Mouse (Mus musculus): Measurements from ENCODE around the gene Mvb12a. TPM values are rescaled to one million over a fixed set of nuclear protein-coding genes. Genes with fewer than 3 reads are reported as not detected.
"Not testable (repeated sequence)": the region's sequence is repeated elsewhere in the genome, so short reads cannot be mapped to it uniquely, and the experiment has no call there.

The Mvb12a gene
- polyA plus RNA-seq, 1 experiment: 182 TPM

DNA sequence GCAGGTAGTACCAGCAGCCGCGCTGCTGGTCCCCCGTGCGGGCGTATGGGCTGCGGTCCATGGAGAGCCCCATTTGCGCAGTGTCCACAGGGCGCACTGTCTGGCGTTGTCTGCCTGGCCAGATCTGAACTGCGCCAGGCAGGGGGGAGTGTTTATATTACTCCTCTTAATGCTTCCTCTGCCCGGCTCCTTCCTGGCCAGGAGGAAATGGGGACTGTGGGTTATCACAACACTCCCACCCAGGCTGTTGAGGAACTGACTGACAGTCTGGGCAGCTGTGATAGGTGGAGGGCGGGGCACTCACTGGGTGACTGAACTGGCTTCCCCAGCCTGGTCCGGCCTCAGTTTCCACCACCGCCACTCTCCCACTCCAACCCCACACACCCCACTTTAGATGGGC lies 31.1 kb upstream of the Mvb12a start, which contains the start of gene Plvap:
Plvap (minus strand) TSS at position 109 of the 400 bp plus-strand sequence.
- no peak within 1 kb of the TSS for H3K4me3 ChIP-seq (ENCODE audit: control insufficient read depth, insufficient read depth, low read length)
- H3K36me3 ChIP-seq (ENCODE audit: control insufficient read depth, insufficient read depth, low read length): no peaks in the 10 kb centered on the region
- peaks cover 8% of the 10 kb centered on the region for H3K4me1 ChIP-seq (replicated peaks; ENCODE audit: control insufficient read depth, insufficient read depth, low read length)
- no peak within 1 kb of the TSS for H3K27ac ChIP-seq (ENCODE audit: control insufficient read depth, insufficient read depth, low read length)
- TF ChIP-seq CTCF (IDR thresholded peaks at IDR 0.05; ENCODE audit: borderline replicate concordance, control insufficient read depth, extremely low read depth, insufficient read depth, low read length, poor library complexity) (no peak), POLR2A (IDR thresholded peaks at IDR 0.05; ENCODE audit: control insufficient read depth, extremely low read depth, insufficient read depth, low read length, poor library complexity) (no peak)
- 7% methylated on average over 14 of the region's 14 CpGs for WGBS
- no peak for DNase-seq
- peaks cover 3% of the 10 kb centered on the region; the same call in 1 of the 2 replicates for H3K27me3 ChIP-seq (ENCODE audit: control insufficient read depth, insufficient read depth, low read length)

DNA sequence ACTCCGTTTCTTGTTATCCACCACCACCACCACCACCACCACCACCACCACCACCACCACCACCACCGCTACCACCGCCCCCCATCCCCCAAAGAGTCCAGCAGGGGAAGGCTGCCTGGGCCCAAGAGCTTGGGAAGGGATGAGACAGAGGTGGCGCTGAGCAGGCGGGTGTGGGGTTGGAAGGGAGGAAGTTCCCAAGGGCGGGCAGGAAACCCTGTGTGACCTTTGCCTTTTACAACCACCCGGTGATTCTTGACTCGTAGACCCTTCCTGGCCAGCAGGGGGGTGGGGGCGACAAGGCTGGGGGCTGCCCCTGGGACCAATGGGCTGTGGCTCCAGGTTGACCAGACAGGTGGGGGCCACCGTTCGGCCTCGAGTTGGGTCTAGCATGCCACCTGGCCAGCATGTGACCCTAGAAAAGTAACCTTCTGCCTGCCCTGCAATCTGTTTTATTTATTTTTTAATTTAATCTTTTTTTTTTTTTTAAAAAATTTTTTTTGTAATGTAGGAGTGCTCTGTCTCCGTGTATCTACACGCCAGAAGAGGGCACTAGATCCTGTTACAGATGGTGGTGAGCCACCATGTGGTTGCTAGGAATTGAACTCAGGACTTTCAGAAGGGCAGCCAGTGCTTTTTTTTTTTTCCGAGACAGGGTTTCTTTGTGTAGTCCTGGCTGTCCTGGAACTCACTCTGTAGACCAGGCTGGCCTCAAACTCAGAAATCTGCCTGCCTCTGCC lies 29.5 kb upstream of the Mvb12a start:
- peaks cover 3% of the 10 kb centered on the region; the same call in 1 of the 2 replicates for H3K27me3 ChIP-seq (ENCODE audit: control insufficient read depth, insufficient read depth, low read length)
- DNase-seq: no peak
- no peaks in the 10 kb centered on the region for H3K36me3 ChIP-seq (ENCODE audit: control insufficient read depth, insufficient read depth, low read length)
- 37% methylated on average over 15 of the region's 15 CpGs for WGBS
- H3K4me1 ChIP-seq (replicated peaks; ENCODE audit: control insufficient read depth, insufficient read depth, low read length): no peaks in the 10 kb centered on the region
- TF ChIP-seq POLR2A (IDR thresholded peaks at IDR 0.05; ENCODE audit: control insufficient read depth, extremely low read depth, insufficient read depth, low read length, poor library complexity) (no peak), CTCF (IDR thresholded peaks at IDR 0.05; ENCODE audit: borderline replicate concordance, control insufficient read depth, extremely low read depth, insufficient read depth, low read length, poor library complexity) (no peak)
- H3K4me3 ChIP-seq (ENCODE audit: control insufficient read depth, insufficient read depth, low read length): no peak overlapping the region
- no peak overlapping the region for H3K27ac ChIP-seq (ENCODE audit: control insufficient read depth, insufficient read depth, low read length)

DNA sequence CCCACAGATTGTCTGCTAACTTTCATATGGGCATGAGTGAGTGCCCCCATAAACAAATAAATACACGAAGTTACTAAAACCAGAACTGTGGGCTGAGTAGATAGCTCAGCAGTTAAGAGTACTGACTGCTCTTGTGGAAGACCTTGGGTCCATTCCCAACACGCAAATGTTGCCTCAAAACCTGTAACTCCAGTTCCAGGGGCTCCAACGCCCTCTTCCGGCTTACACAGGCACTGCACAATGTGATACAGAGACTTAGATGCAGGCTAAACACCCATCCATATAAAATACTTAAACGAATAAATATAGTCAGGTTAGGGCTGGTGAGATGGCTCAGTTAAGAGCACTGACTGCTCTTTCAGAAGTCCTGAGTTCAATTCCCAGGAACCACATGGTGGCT lies 27.7 kb upstream of the Mvb12a start:
- 86% methylated on average over 5 of the region's 5 CpGs for WGBS
- TF ChIP-seq POLR2A (IDR thresholded peaks at IDR 0.05; ENCODE audit: control insufficient read depth, extremely low read depth, insufficient read depth, low read length, poor library complexity) (no peak), CTCF (IDR thresholded peaks at IDR 0.05; ENCODE audit: borderline replicate concordance, control insufficient read depth, extremely low read depth, insufficient read depth, low read length, poor library complexity) (no peak)
- no peaks in the 10 kb centered on the region for H3K36me3 ChIP-seq (ENCODE audit: control insufficient read depth, insufficient read depth, low read length)

DNA sequence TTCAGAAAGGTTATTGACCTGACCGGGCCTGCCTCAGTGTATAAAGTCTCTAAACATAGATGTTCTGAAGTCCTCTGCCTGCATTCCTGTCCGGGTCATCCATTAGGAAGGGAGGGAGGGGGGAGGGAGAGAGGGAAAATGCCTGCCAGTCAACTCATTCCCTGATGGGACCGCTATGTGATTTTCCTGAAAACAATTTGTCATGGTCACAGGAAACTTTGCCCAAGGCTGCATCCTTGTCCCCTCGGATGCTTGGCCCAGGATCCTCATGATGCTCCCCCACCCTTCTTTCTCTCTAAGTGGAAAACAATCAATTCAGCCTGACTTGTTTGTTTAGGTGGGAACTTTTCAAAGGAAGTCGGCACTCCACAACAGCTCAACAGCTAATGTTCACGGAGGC lies 25.9 kb upstream of the Mvb12a start:
- H3K27ac ChIP-seq (ENCODE audit: control insufficient read depth, insufficient read depth, low read length): no peak overlapping the region
- no peak for DNase-seq
- WGBS: 83% methylated on average over 6 of the region's 6 CpGs
- no peaks in the 10 kb centered on the region for H3K4me1 ChIP-seq (replicated peaks; ENCODE audit: control insufficient read depth, insufficient read depth, low read length)
- TF ChIP-seq CTCF (IDR thresholded peaks at IDR 0.05; ENCODE audit: borderline replicate concordance, control insufficient read depth, extremely low read depth, insufficient read depth, low read length, poor library complexity) (no peak), POLR2A (IDR thresholded peaks at IDR 0.05; ENCODE audit: control insufficient read depth, extremely low read depth, insufficient read depth, low read length, poor library complexity) (no peak)
- H3K4me3 ChIP-seq (ENCODE audit: control insufficient read depth, insufficient read depth, low read length): no peak overlapping the region
- H3K27me3 ChIP-seq (ENCODE audit: control insufficient read depth, insufficient read depth, low read length): no peaks in the 10 kb centered on the region; the same call in 1 of the 2 replicates
- H3K36me3 ChIP-seq (ENCODE audit: control insufficient read depth, insufficient read depth, low read length): no peaks in the 10 kb centered on the region

More for the DNA sequence above, 27.7 kb upstream of the Mvb12a start:
- H3K4me1 ChIP-seq (replicated peaks; ENCODE audit: control insufficient read depth, insufficient read depth, low read length): no peaks in the 10 kb centered on the region
- no peak overlapping the region for H3K27ac ChIP-seq (ENCODE audit: control insufficient read depth, insufficient read depth, low read length)
- DNase-seq: no peak
- peaks cover 3% of the 10 kb centered on the region; the same call in 1 of the 2 replicates for H3K27me3 ChIP-seq (ENCODE audit: control insufficient read depth, insufficient read depth, low read length)
- no peak overlapping the region for H3K4me3 ChIP-seq (ENCODE audit: control insufficient read depth, insufficient read depth, low read length)

DNA sequence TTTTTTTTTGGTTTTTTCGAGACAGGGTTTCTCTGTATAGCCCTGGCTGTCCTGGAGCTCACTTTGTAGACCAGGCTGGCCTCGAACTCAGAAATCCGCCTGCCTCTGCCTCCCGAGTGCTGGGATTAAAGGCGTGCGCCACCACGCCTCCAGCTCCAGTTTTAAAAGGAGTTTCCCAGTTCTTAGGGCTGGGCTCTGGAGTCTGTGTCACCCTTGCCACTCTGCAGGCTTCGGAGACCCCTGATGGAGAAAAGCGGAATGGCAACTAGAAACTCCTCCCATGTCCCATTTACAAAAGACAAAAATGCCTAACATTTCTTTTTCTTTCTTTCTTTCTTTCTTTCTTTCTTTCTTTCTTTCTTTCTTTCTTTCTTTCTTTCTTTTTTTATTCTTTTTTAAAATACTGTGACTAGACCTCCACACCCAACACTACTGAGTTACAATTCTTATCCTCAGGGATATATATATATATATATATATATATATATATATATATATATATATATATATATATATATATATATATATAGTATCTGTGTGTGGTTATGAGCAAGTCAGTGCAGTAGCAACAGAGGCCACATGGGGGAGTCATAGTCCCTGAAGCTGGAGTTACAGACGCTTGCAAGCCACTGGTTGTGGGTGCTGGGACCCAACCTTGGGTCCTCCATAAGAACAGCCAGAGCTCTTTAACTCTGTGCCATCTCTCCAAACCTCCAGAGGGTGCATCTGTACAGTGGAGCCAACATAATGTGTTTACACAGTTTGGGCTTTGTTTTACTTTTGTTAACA lies 23.5 kb upstream of the Mvb12a start:
- DNase-seq: peak; percentile 67
- WGBS: 29% methylated on average over 10 of the region's 10 CpGs
- not testable (repeated sequence) for H3K27me3 ChIP-seq (ENCODE audit: control insufficient read depth, insufficient read depth, low read length); H3K27ac ChIP-seq (ENCODE audit: control insufficient read depth, insufficient read depth, low read length); H3K4me3 ChIP-seq (ENCODE audit: control insufficient read depth, insufficient read depth, low read length); H3K36me3 ChIP-seq (ENCODE audit: control insufficient read depth, insufficient read depth, low read length); H3K4me1 ChIP-seq (replicated peaks; ENCODE audit: control insufficient read depth, insufficient read depth, low read length)

DNA sequence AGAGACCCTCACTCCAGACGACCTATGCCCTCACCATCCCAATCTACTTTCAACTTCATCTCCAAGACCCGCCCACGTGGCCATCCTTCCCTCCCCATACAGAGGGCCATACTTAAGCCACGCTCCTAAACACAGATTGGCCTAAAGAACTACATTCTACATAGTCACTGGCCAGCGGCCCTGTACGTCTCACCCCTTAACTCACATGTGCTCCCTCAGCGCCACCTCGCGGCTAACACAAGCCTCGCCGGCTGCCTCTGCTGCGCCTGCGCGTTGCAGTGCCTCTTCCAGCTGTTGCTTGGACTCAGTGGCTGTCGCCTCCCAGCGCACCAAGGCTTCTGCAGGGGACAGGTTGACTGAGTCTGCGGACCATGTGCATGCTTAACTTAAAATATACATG lies 21.1 kb upstream of the Mvb12a start:
- peak; percentile 97 for DNase-seq
- Histone ChIP-seq H3K36me3 (ENCODE audit: control insufficient read depth, insufficient read depth, low read length) (no peaks in the 10 kb centered on the region), H3K4me3 (ENCODE audit: control insufficient read depth, insufficient read depth, low read length) (no peak overlapping the region), H3K27ac (ENCODE audit: control insufficient read depth, insufficient read depth, low read length) (no peak overlapping the region), H3K4me1 (replicated peaks; ENCODE audit: control insufficient read depth, insufficient read depth, low read length) (no peaks in the 10 kb centered on the region), H3K27me3 (ENCODE audit: control insufficient read depth, insufficient read depth, low read length) (no peaks in the 10 kb centered on the region)
- WGBS: 2% methylated on average over 17 of the region's 17 CpGs
- TF ChIP-seq POLR2A (IDR thresholded peaks at IDR 0.05; ENCODE audit: control insufficient read depth, extremely low read depth, insufficient read depth, low read length, poor library complexity) (0 out of 2 replicates have a peak, but pooled peaks have one; percentile 22), CTCF (IDR thresholded peaks at IDR 0.05; ENCODE audit: borderline replicate concordance, control insufficient read depth, extremely low read depth, insufficient read depth, low read length, poor library complexity) (peak; percentile 91)

Data from thymus, adult 2 months (tissue).